Mouse (Mus musculus) left cerebral cortex, postnatal 14 days (tissue): ENCODE data around the gene Gm21913. TPM values are rescaled to one million over a fixed set of nuclear protein-coding genes. Genes with fewer than 3 reads are reported as not detected.
"Not testable (repeated sequence)": the region's sequence is repeated elsewhere in the genome, so short reads cannot be mapped to it uniquely, and the experiment has no call there.

Experiments
- DNase-seq, 2 experiments: peaks; one replicate each; pipeline ENCODE4 v3.0.0; 2021 to 2022; ENCODE audit warnings: low spot score in 2 of 2, mixed read lengths in 1 of 2
- intact Hi-C: fragments of 180-260 bp; cut with DNase I; formaldehyde crosslinking; loops from one replicate; pipeline ENCODE4 v1.15.1; 2025
- long read RNA-seq, 2 experiments: library from polyadenylated mRNA; stranded (forward); transcript quantifications; one replicate each; pipeline ENCODE4 v2.0.0; 2021
- total RNA-seq, 2 experiments: library from RNA; stranded (reverse); gene quantifications; 2 replicates each; pipeline ENCODE4 v1.2.3; 2021

Gm21913 gene
- total RNA-seq, result not detected
- long read RNA-seq, experiment 1, result 0 reads
- long read RNA-seq, experiment 2, result 0 reads

DNA sequence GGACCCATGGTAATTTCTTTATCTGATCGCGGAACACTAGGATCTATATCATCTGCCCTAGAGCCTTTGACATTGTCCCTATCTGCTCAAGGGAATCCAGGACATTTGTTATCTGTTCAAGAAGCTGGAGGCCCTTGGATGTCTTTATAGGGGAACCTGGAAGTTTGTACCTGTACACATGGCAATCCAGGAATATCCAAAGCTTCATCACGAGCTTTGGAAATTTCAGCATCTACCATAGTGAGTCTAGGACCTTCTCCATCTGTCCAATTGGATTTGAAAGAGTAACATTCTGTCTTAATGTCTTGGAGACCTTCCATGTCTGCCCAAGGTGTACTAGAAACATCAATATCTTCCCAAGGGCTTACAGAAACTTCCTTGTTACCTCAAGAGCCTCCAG, at the start of gene Gm21913:
Gm21913 (plus strand) TSS at position 301 of the 400 bp plus-strand sequence.
- DNase-seq, intact Hi-C loops: not testable (repeated sequence)

Other genes starting within 250 kb of the Gm21913 start
- gene Gm29110, start 153.4 kb upstream of the Gm21913 start, total RNA-seq, result not detected